Mouse (Mus musculus): ENCODE measurements around the gene Mtus2.
A peak's percentile ranks its signal among the peaks of the same experiment; 100 is the strongest.

Mtus2 gene

GRCm38 (mm10) chr5:148211831-148212230, 254.7 kb downstream of the Mtus2 start:
- no peak for DNase-seq

- DNase-seq = no peak
These were observed 259.7 kb downstream of the Mtus2 start for GRCm38 (mm10) chr5:148216786-148217185.

- DNase-seq = no peak
These were observed 265.8 kb downstream of the Mtus2 start for GRCm38 (mm10) chr5:148222898-148223297.

GRCm38 (mm10) chr5:148224004-148224403, 266.9 kb downstream of the Mtus2 start:
- DNase-seq = no peak

GRCm38 (mm10) chr5:148233714-148234113, 276.6 kb downstream of the Mtus2 start:
- DNase-seq = no peak

- DNase-seq = peak; percentile 17
These were observed 279.5 kb downstream of the Mtus2 start for GRCm38 (mm10) chr5:148236616-148237015.

- no peak for DNase-seq
These were observed 281.9 kb downstream of the Mtus2 start for GRCm38 (mm10) chr5:148239067-148239466.

- no peak for DNase-seq
These were observed 282.6 kb downstream of the Mtus2 start for GRCm38 (mm10) chr5:148239757-148240156.

- peak; percentile 75 for DNase-seq
These were observed 284.8 kb downstream of the Mtus2 start for GRCm38 (mm10) chr5:148241932-148242331.

GRCm38 (mm10) chr5:148244471-148244870, 287.4 kb downstream of the Mtus2 start:
- DNase-seq = no peak

- no peak for DNase-seq
These were observed 288.3 kb downstream of the Mtus2 start for GRCm38 (mm10) chr5:148245386-148245785.

- DNase-seq = no peak
These were observed 291.1 kb downstream of the Mtus2 start for GRCm38 (mm10) chr5:148248236-148248635.

GRCm38 (mm10) chr5:148251847-148252246, 294.7 kb downstream of the Mtus2 start:
- DNase-seq = no peak

- no peak for DNase-seq
These were observed 304.9 kb downstream of the Mtus2 start for GRCm38 (mm10) chr5:148262016-148262415.

- DNase-seq = peak; percentile 46
These were observed 307.9 kb downstream of the Mtus2 start for GRCm38 (mm10) chr5:148264819-148265707.

GRCm38 (mm10) chr5:148266841-148267240, 309.7 kb downstream of the Mtus2 start:
- no peak for DNase-seq

- no peak for DNase-seq
These were observed 310.3 kb downstream of the Mtus2 start for GRCm38 (mm10) chr5:148267446-148267845.

GRCm38 (mm10) chr5:148272065-148272464, 314.9 kb downstream of the Mtus2 start:
- DNase-seq = no peak

GRCm38 (mm10) chr5:148272771-148273170, 315.7 kb downstream of the Mtus2 start:
- no peak for DNase-seq

GRCm38 (mm10) chr5:148278233-148278632, 321.1 kb downstream of the Mtus2 start:
- no peak for DNase-seq

- DNase-seq = no peak
These were observed 323.2 kb downstream of the Mtus2 start for GRCm38 (mm10) chr5:148280321-148280720.

GRCm38 (mm10) chr5:148282093-148282492, 325.0 kb downstream of the Mtus2 start:
- no peak for DNase-seq

- no peak for DNase-seq
These were observed 325.5 kb downstream of the Mtus2 start for GRCm38 (mm10) chr5:148282631-148283030.

- no peak for DNase-seq
These were observed 326.1 kb downstream of the Mtus2 start for GRCm38 (mm10) chr5:148283177-148283576.

- no peak for DNase-seq
These were observed 326.5 kb downstream of the Mtus2 start for GRCm38 (mm10) chr5:148283584-148283983.

All from right cerebral cortex, postnatal 14 days (tissue).